8 mouse cellular contexts compared by ENCODE assay signal in genomic region chr11:58330276-58331148, GRCm38 (mm10). TPM values are rescaled to one million over a fixed set of nuclear protein-coding genes. Genes with fewer than 3 reads are reported as not detected.
DNase-seq lines count a peak whose midpoint lies in the region; ATAC-seq lines count a peak whose summit lies in the region.

Gene Zfp672 (minus strand): TSS chr11:58330339.
Gene Sh3bp5l (plus strand): TSS chr11:58330724.

- H3K4me3 ChIP-seq in hindbrain, embryonic 11.5 days (ENCODE audit: low read depth, low read length): peak within 1 kb of the TSS; percentile 77

- 0 out of 2 replicates have a peak, but pooled peaks cover 7% of the 10 kb centered on the region for H3K36me3 ChIP-seq in hindbrain, embryonic 11.5 days (ENCODE audit: control insufficient read depth, insufficient read depth, low read length)

- H3K27ac ChIP-seq in hindbrain, embryonic 11.5 days (ENCODE audit: low read depth, low read length): peak within 1 kb of the TSS; percentile 31; the same call in 1 of the 2 replicates

- H3K4me1 ChIP-seq in hindbrain, embryonic 11.5 days (replicated peaks; ENCODE audit: control insufficient read depth, insufficient read depth, low read length): peaks cover 11% of the 10 kb centered on the region

- under 1% methylated on average over 52 of the region's 52 CpGs for WGBS in hindbrain, embryonic 11.5 days

- peak; percentile 94 for ATAC-seq in hindbrain, embryonic 11.5 days (ENCODE audit: low FRiP score)

- peak; percentile 94 for DNase-seq in Muller cell, postnatal 12 days (ENCODE audit: inconsistent ontology term)
- DNase-seq in cerebellum, adult 9-10 months: peak; percentile 94
- peak; percentile 92 to 96 for DNase-seq in frontal cortex, adult 2 months (ENCODE audit: extremely low spot score in 1 of 2, low spot score in 1 of 2)
- peak; percentile 91 for DNase-seq in hindbrain, embryonic 11.5 days (ENCODE audit: low spot score)
- DNase-seq in layer of hippocampus, postnatal 10 days (ENCODE audit: low spot score in 2 of 2): peak; percentile 89
- DNase-seq in lung, postnatal 10 days: peak; percentile 93
- DNase-seq in ovary, postnatal 36 days (ENCODE audit: low spot score): peak; percentile 82
- peak; percentile 89 for DNase-seq in thymus, postnatal 25 days

- no peaks in the 10 kb centered on the region for H3K27me3 ChIP-seq in hindbrain, embryonic 11.5 days (ENCODE audit: control insufficient read depth, insufficient read depth, low read length)

- H3K9me3 ChIP-seq in hindbrain, embryonic 11.5 days (ENCODE audit: control insufficient read depth, low read length): no peaks in the 10 kb centered on the region

- H3K4me2 ChIP-seq in hindbrain, embryonic 11.5 days (replicated peaks; ENCODE audit: low read depth, low read length): peak within 1 kb of the TSS; percentile 83

- peak within 1 kb of the TSS; percentile 86 for H3K9ac ChIP-seq in hindbrain, embryonic 11.5 days (ENCODE audit: low read depth, low read length)

RNA-seq across cellular contexts. Expression of gene Zfp672, which starts in this region (rescaled TPM):
- polyA plus RNA-seq in frontal cortex, adult 2 months (2012; rRNA removed): 50.1 and 52.2 TPM in 2 replicates
- 26.1 and 28.9 TPM in 2 replicates for polyA plus RNA-seq in hindbrain, embryonic 11.5 days (2014; fragmentation: Nextera tagmentation; extraction: Ambion mirVana)
- 10 to 100 TPM; 43.0 to 51.1 TPM for total RNA-seq in layer of hippocampus, postnatal 10 days (2021)

RNA-seq across cellular contexts. Expression of gene Sh3bp5l, which starts in this region (rescaled TPM):
- 39.9 and 40.8 TPM in 2 replicates for polyA plus RNA-seq in frontal cortex, adult 2 months (2012; rRNA removed)
- 23.4 and 27.7 TPM in 2 replicates for polyA plus RNA-seq in hindbrain, embryonic 11.5 days (2014; fragmentation: Nextera tagmentation; extraction: Ambion mirVana)
- total RNA-seq in layer of hippocampus, postnatal 10 days (2021): 10 to 100 TPM; 59.5 to 64.3 TPM

Comparison
In these comparisons a context has a peak if more than half of its experiments do, and no peak if none do; other contexts are left out.
1. Peak in every context shown above with its lines: DNase-seq, ATAC-seq, H3K4me3 ChIP-seq and H3K27ac ChIP-seq.